Mouse (Mus musculus): ENCODE measurements around the gene Foxe3. TPM values are rescaled to one million over a fixed set of nuclear protein-coding genes. Genes with fewer than 3 reads are reported as not detected.

The Foxe3 gene
- polyA plus RNA-seq, 1 experiment from 2014 or later: 0.27 TPM

DNA sequence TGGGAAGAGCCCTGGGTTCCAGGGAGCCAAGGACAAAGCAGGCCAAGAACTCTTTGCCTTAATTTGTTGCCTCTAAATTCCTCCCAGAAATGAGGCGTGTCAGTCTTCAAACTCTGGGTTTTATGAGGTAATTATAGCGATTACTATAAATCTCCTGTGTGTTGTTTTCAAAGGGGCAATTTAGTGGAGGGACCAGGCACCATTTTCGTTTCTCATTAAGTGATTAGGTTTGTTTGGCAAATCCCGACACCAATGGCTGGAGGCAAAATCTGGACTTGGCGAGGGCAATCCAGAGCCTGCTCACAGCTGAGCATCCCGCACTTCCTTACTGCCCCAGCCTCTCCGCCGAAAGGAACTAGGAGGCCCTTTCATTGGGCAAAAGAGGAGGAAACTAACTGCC is 16.8 kb upstream of the Foxe3 start:
- H3K36me3 ChIP-seq (replicated peaks): no peaks in the 10 kb centered on the region
- peaks cover 9% of the 10 kb centered on the region for H3K27me3 ChIP-seq (replicated peaks)
- H3K4me3 ChIP-seq: no peak overlapping the region
- WGBS: 48% methylated on average over 8 of the region's 8 CpGs
- no peaks in the 10 kb centered on the region for H3K4me1 ChIP-seq
- H3K27ac ChIP-seq: no peak overlapping the region
- H3K9ac ChIP-seq: no peak overlapping the region
- H3K4me2 ChIP-seq: no peak overlapping the region
- H3K9me3 ChIP-seq: no peaks in the 10 kb centered on the region
- ATAC-seq (replicated peaks): no peak

DNA sequence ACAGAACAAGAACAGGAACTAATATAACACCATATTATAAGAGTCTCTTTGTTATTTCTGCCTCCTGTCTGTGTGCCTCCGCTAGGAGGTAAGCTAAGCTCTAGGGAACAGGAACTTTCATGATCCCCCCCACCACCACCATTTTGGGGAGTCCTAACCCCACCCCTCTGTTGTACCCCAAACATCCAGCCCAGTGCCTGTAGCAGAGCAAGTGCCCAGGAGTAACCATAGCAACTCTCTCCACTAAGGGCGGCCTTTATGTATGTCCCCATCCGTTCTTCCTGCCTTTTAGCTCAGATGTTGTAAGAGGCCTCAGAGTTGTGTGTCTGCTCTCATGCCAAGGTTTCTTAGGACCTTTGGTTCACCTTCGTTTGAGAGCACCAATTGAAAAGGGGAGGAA is 16.3 kb upstream of the Foxe3 start:
- Histone ChIP-seq H3K36me3 (replicated peaks) (no peaks in the 10 kb centered on the region), H3K9me3 (no peaks in the 10 kb centered on the region), H3K4me3 (no peak overlapping the region), H3K27me3 (replicated peaks) (peaks cover 9% of the 10 kb centered on the region), H3K4me2 (no peak overlapping the region), H3K4me1 (no peaks in the 10 kb centered on the region), H3K9ac (no peak overlapping the region), H3K27ac (no peak overlapping the region)
- no peak for ATAC-seq (replicated peaks)
- WGBS: 45% methylated on average over 4 of the region's 4 CpGs

DNA sequence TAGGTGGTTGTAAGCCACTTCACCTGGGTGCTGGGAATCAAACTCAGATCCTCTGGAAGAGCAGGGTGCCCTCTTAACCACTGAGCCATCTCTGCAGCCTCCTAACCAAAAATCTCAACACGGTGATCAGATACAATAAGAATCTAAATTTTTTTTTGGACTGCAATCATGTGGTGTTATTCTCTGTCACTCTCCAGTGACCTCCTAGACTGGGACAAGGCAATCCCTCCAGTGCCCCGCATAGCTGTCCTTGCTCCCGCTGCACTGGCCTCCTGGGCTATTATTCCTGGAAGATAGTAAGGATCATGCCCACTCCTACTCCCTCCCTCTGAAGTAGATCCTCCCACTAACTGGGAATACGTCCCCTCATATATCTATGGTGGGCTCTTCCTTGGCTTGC is 15.5 kb upstream of the Foxe3 start:
- Histone ChIP-seq H3K4me2 (no peak overlapping the region), H3K4me1 (no peaks in the 10 kb centered on the region), H3K27ac (no peak overlapping the region), H3K4me3 (no peak overlapping the region), H3K9ac (no peak overlapping the region), H3K36me3 (replicated peaks) (no peaks in the 10 kb centered on the region), H3K27me3 (replicated peaks) (peaks cover 7% of the 10 kb centered on the region), H3K9me3 (no peaks in the 10 kb centered on the region)
- no peak for ATAC-seq (replicated peaks)
- WGBS: 73% methylated on average over 4 of the region's 4 CpGs

DNA sequence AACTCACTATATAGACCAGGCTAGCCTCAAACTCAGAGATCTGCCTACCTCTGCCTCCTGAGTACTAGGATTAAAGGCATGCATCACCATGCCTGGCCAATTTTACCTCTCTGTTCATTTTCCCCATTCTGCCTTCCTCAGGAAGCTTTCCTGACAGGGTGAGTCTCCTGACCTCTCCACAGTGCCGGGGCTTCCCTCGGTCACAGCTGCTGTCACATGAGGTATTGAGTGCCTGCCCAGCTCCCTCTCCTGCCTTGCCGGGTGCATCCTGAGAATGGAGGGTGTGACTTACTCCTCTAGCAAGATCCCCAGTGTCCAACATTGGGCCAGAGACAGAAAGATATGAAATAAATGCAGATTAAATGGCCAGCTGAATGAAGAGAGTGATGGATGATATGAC is 12.4 kb upstream of the Foxe3 start:
- 69% methylated on average over 3 of the region's 3 CpGs for whole genome bisulfite sequencing
- no peak overlapping the region for H3K4me2 ChIP-seq
- no peak overlapping the region for H3K4me3 ChIP-seq
- no peaks in the 10 kb centered on the region for H3K36me3 ChIP-seq (replicated peaks)
- no peaks in the 10 kb centered on the region for H3K4me1 ChIP-seq
- no peak overlapping the region for H3K9ac ChIP-seq
- H3K27ac ChIP-seq: no peak overlapping the region
- H3K9me3 ChIP-seq: no peaks in the 10 kb centered on the region
- H3K27me3 ChIP-seq (replicated peaks): 0 out of 2 replicates have a peak, but pooled peaks cover 3% of the 10 kb centered on the region
- ATAC-seq (replicated peaks): no peak

DNA sequence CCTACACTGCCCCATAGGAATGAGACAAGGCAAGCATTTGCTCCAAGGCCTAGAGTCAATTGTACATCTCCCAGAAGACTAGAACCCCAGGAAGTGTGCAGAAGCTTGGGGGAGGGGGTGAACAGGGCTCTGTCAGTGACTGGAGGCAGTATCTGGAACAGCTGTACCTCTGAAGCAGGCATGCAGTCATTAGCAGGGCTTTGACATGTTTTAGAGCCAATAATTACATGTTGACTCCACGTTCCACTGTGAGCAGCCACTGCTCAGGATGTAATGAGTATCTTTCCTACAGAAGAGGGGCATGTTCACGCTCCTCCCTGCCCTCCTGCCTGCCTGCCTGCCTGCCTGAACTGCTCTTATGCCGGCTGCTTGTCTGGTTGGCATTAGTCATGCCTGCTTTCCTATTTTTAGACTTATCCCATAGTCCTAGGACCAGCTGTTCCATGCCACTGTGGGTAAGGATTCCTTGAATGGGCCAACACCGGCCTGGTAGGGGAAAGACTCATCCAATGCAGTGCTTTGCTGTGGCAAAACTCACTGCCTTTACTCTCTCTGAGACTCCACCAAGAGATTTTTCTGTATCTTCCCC is 11.7 kb upstream of the Foxe3 start:
- H3K36me3 ChIP-seq (replicated peaks): no peaks in the 10 kb centered on the region
- H3K4me1 ChIP-seq: no peaks in the 10 kb centered on the region
- H3K27ac ChIP-seq: no peak overlapping the region
- no peak overlapping the region for H3K9ac ChIP-seq
- no peak overlapping the region for H3K4me2 ChIP-seq
- 0 out of 2 replicates have a peak, but pooled peaks cover 3% of the 10 kb centered on the region for H3K27me3 ChIP-seq (replicated peaks)
- no peak overlapping the region for H3K4me3 ChIP-seq
- no peak for ATAC-seq (replicated peaks)
- H3K9me3 ChIP-seq: no peaks in the 10 kb centered on the region
- WGBS: 52% methylated on average over 4 of the region's 4 CpGs

DNA sequence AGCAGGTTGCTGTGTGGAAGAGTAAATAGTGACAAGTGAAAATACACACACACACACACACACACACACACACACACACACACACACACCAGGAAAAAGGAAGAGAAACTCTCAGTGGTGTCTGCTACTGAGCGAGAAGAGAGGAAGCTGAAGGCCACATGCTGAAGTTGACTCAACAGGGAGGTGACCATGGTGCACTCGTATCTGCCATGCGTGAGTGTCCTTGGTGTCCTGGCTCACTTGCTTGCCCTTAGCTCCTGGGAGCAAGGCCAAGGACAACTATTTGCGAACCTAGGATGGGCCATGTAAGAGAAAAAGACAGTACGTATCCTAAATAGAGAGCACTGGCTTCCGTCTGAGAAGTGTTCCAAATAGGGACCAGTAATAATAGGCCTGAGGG is 8.4 kb upstream of the Foxe3 start:
- Histone ChIP-seq H3K9me3 (no peaks in the 10 kb centered on the region), H3K27ac (no peak overlapping the region), H3K27me3 (replicated peaks) (peaks cover 7% of the 10 kb centered on the region), H3K36me3 (replicated peaks) (no peaks in the 10 kb centered on the region), H3K4me3 (no peak overlapping the region), H3K4me1 (no peaks in the 10 kb centered on the region), H3K4me2 (no peak overlapping the region), H3K9ac (no peak overlapping the region)
- ATAC-seq (replicated peaks): no peak
- 86% methylated on average over 6 of the region's 6 CpGs for WGBS

DNA sequence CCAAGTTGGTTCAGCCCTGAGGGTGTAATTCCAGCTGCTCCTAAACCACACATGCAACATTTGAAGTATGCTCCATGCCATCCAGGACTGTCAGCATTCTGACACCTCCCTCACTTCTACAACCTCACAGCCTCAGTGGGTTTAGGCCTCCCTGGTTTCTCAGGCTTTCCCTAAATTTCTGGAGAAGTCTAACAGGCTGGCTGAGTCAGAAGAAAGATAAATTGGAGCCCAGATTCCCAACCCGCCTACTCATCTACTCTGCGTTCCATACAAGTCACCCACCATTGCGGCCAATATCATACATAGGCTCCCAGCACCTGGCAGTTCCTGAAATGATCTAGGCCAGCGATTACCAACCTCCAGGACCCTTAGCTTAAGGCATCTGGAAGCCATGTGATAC is 6.9 kb upstream of the Foxe3 start:
- no peak for ATAC-seq (replicated peaks)

DNA sequence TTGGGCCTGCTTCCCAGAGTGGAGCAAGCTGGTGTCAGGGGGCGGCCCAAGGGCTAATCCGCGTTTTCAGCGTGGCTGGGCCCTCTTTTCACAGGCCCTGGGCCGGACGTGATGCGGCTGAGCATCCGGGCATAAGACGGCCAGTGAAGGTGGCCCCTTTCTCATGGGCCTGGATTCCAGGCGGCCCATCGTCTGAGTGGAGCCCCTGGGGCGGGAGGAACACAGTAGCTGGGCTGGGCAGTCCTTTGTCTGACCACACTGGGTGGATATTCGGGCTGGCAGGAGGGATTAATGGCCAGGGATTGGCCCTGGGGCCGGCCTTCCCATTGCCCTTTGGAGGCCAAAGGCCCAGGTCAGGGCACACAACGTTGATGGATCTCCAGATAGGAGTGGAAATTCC is 3.3 kb upstream of the Foxe3 start:
- H3K27me3 ChIP-seq (replicated peaks): peaks cover 53% of the 10 kb centered on the region
- no peaks in the 10 kb centered on the region for H3K36me3 ChIP-seq (replicated peaks)
- no peak overlapping the region for H3K27ac ChIP-seq
- H3K4me1 ChIP-seq: peaks cover 12% of the 10 kb centered on the region
- no peaks in the 10 kb centered on the region for H3K9me3 ChIP-seq
- no peak overlapping the region for H3K4me2 ChIP-seq
- H3K9ac ChIP-seq: no peak overlapping the region
- WGBS: 13% methylated on average over 15 of the region's 15 CpGs
- no peak overlapping the region for H3K4me3 ChIP-seq
- ATAC-seq (replicated peaks): no peak; the same call in 1 of the 2 replicates

More for the DNA sequence above, 6.9 kb upstream of the Foxe3 start:
- Histone ChIP-seq H3K9me3 (no peaks in the 10 kb centered on the region), H3K27me3 (replicated peaks) (peaks cover 17% of the 10 kb centered on the region), H3K36me3 (replicated peaks) (no peaks in the 10 kb centered on the region), H3K4me2 (no peak overlapping the region), H3K4me1 (no peaks in the 10 kb centered on the region), H3K9ac (no peak overlapping the region), H3K27ac (no peak overlapping the region), H3K4me3 (no peak overlapping the region)
- 86% methylated on average over 4 of the region's 4 CpGs for WGBS

DNA sequence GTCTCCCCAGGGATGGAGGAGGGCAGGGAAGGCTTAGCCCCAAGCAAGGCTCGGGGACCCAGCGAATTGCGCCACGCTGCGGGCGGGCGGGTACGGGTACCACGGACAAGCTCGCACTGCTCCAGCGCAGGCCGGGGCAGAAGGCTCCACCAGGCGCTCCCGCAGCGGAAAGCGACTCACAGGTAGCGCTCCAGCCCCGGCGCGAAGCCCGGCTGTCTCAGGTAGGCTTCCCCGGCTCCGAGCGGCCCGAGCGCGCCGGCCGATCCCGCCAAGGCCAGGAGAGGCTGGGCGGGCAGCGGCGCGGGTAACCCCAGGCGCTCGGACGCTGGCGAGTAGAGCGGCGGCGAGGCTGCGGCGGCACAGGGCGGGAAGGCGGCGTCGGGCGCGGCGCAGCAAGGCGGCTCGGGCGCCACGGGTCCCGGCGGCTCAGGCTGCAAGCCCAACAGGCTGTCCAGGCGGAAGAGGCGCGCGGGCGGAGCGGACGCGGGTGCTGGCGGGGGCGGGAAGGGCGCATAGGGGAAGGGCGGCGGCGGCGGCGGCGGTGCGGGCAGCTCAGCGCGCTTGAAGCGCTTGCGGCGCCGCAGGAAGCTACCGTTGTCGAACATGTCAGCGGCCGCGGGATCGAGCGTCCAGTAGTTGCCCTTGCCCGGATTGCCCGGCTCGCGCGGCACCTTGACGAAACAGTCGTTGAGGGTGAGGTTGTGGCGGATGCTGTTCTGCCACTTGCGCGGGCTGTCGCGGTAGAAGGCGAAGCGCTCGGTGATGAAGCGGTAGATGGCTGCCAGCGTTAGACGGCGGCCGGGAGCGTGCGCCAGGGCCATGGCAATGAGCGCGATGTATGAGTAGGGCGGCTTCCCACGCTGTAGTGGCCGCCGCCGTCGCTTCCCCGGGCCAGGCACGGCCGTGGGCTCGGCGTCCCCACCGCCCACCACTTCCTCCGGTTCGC is 569 bp downstream of the Foxe3 start:
- no peak overlapping the region for H3K27ac ChIP-seq
- peak; percentile 71 for ATAC-seq (replicated peaks)
- H3K4me1 ChIP-seq: peaks cover 12% of the 10 kb centered on the region
- H3K36me3 ChIP-seq (replicated peaks): no peaks in the 10 kb centered on the region
- H3K4me3 ChIP-seq: peak overlapping the region; percentile 40
- H3K9ac ChIP-seq: peak overlapping the region; percentile 15; the same call in 1 of the 2 replicates
- no peaks in the 10 kb centered on the region for H3K9me3 ChIP-seq
- H3K4me2 ChIP-seq: peak overlapping the region; percentile 66
- WGBS: under 1% methylated on average over 118 of the region's 125 CpGs
- H3K27me3 ChIP-seq (replicated peaks): peaks cover 84% of the 10 kb centered on the region

DNA sequence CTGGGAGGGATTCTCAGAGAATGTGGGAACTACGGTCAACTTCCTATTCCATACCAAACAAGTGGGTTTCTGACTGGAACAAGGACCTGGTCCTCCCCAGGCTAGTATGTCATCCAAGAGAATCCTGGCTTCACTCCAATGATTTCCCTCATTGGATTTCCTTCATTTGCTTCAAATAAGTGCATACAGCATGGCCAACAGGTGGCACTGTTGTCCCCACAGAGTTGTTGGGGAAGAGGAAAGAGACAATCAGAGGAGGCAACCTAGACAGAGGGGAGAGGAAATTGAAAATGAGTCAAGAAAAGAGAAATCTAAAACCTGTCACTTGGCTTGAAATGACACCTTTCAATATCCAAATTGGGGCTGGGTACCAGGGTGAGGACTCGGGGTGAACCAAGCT is 8.7 kb downstream of the Foxe3 start:
- no peak overlapping the region for H3K9ac ChIP-seq
- H3K27me3 ChIP-seq (replicated peaks): peaks cover 78% of the 10 kb centered on the region
- no peak for ATAC-seq (replicated peaks)
- H3K4me1 ChIP-seq: no peaks in the 10 kb centered on the region
- 48% methylated on average over 2 of the region's 2 CpGs for WGBS
- H3K36me3 ChIP-seq (replicated peaks): no peaks in the 10 kb centered on the region
- H3K4me2 ChIP-seq: no peak overlapping the region
- H3K27ac ChIP-seq: no peak overlapping the region
- H3K4me3 ChIP-seq: no peak overlapping the region
- no peaks in the 10 kb centered on the region for H3K9me3 ChIP-seq

DNA sequence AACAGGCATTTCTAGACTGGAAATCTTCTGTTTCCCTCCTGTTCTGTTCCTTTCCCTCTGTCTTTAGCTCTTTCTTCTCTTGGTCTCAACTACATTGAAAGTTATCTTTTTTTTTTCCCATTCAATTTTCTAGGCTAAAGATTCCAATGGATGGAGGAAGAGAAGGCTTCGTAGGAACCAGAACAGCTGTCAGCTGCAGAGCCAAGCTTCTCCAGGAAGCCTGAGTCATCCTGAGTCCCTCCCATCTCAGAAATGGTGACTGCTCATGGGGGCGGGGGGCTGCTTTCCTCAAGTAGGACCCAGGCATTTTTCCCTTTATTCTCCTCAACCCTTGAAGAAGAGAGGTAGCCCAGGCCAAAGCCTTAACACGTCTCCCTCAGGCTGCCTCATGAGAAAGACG is 9.8 kb downstream of the Foxe3 start:
- Histone ChIP-seq H3K36me3 (replicated peaks) (no peaks in the 10 kb centered on the region), H3K4me2 (no peak overlapping the region), H3K4me3 (no peak overlapping the region), H3K4me1 (no peaks in the 10 kb centered on the region), H3K9me3 (no peaks in the 10 kb centered on the region), H3K27ac (no peak overlapping the region), H3K27me3 (replicated peaks) (peaks cover 79% of the 10 kb centered on the region), H3K9ac (no peak overlapping the region)
- 37% methylated on average over 4 of the region's 4 CpGs for WGBS
- no peak for ATAC-seq (replicated peaks)

DNA sequence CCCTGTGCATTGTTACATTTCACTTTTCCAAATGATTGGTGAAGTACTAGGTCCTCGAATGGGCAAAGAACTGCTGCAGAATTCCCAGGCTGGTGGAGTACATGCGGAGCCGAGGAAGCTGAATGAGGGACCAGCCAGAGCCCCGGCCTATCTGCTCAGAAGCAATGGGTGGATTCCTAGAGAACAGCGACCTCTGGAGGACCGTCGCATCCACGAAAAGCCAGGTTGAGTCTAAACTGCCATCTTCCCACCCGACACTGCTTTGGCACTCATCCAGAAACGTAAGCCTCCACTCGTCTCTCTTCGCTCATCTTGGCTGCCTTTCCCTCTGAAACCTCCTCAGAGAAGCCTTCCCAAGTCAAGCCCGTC is 12.2 kb downstream of the Foxe3 start:
- Histone ChIP-seq H3K4me2 (no peak overlapping the region), H3K4me1 (peaks cover 9% of the 10 kb centered on the region), H3K27me3 (replicated peaks) (peaks cover 90% of the 10 kb centered on the region), H3K4me3 (no peak overlapping the region), H3K27ac (no peak overlapping the region), H3K36me3 (replicated peaks) (no peaks in the 10 kb centered on the region), H3K9ac (no peak overlapping the region), H3K9me3 (no peaks in the 10 kb centered on the region)
- 2% methylated on average over 13 of the region's 13 CpGs for WGBS
- 0 out of 2 replicates have a peak, but pooled peaks have one; percentile 6 for ATAC-seq (replicated peaks)

Data from midbrain, embryonic 15.5 days (tissue).